Mouse (Mus musculus): ENCODE data around the gene Gsk3a.

- no peak for TF ChIP-seq CTCF (conservative IDR thresholded peaks at IDR 0.05; ENCODE audit: low read length)
- TF ChIP-seq NANOG (IDR thresholded peaks at IDR 0.05; ENCODE audit: borderline replicate concordance, low read length) = no peak
- no peak for TF ChIP-seq POU5F1 (IDR thresholded peaks at IDR 0.05; ENCODE audit: borderline replicate concordance, low read length)
Measured at GRCm38 (mm10) chr7:25178317-25178716, 59.3 kb downstream of the Gsk3a start.

All from E14TG2a.4 (cell line).